Mouse (Mus musculus) brain, embryonic 14.5 days (tissue): ENCODE measurements around the gene Gna14.
A peak's percentile ranks its signal among the peaks of the same experiment; 100 is the strongest.

Source experiments
- CTCF ChIP-seq: fragments of 200-500 bp; IDR thresholded peaks from 2 replicates; pipeline ENCODE4 v1.5.1; 2012; ENCODE audit warnings: inconsistent platforms, mild to moderate bottlenecking, moderate library complexity, borderline replicate concordance; ENCODE audit not compliant: insufficient read depth, insufficient read length; ENCODE audit errors: extremely low read depth
- POLR2A ChIP-seq: fragments of 200-500 bp; IDR thresholded peaks from 2 replicates; pipeline ENCODE4 v1.6.1; 2012; ENCODE audit warnings: mild to moderate bottlenecking, inconsistent platforms, borderline replicate concordance; ENCODE audit not compliant: poor library complexity, insufficient read depth, insufficient read length, severe bottlenecking; ENCODE audit errors: extremely low read depth

- TF ChIP-seq CTCF = peak; percentile 47; the same call in 1 of the 2 replicates
- no peak for TF ChIP-seq POLR2A
Observed at GRCm38 (mm10) chr19:16585379-16585778, 149.8 kb downstream of the Gna14 start.
